Mouse (Mus musculus) liver, embryonic 14.5 days (tissue): ENCODE results near the gene Malrd1. TPM values are rescaled to one million over a fixed set of nuclear protein-coding genes. Genes with fewer than 3 reads are reported as not detected.

Experiments
- ATAC-seq: fragments of 200-750 bp; cut with Nextera tagmentation; 2 replicates; pipeline ENCODE4 v1.8.0; 2017; ENCODE audit warnings: moderate number of reproducible peaks, mild to moderate bottlenecking, moderate library complexity; ENCODE audit not compliant: insufficient read depth
- DNase-seq, 3 experiments: peaks; one replicate each; pipeline ENCODE4 v3.0.0-alpha.2; 2012 to 2013; ENCODE audit warnings: low read depth in 3 of 3, low spot score in 3 of 3
- H3K27ac ChIP-seq: fragments of 300-500 bp; sonication (generic); 2 replicates; pipeline ENCODE4 v1.5.1; 2014; ENCODE audit warnings: moderate library complexity, mild to moderate bottlenecking, control low read depth, inconsistent platforms
- H3K27me3 ChIP-seq: fragments of 300-500 bp; sonication (generic); 2 replicates; pipeline ENCODE4 v1.6.1; 2014; ENCODE audit warnings: mild to moderate bottlenecking, low read length, moderate library complexity; ENCODE audit not compliant: control insufficient read depth, insufficient read depth
- H3K36me3 ChIP-seq: fragments of 300-500 bp; sonication (generic); replicated peaks from 2 replicates; pipeline ENCODE4 v1.6.1; 2014; ENCODE audit warnings: low read depth; ENCODE audit not compliant: control insufficient read depth, insufficient read depth
- H3K4me1 ChIP-seq, 2 experiments: fragments of 200-500 bp in 1 of 2; fragments of 300-500 bp in 1 of 2; sonication (generic) in 1 of 2; replicated peaks; 2 replicates each; pipeline ENCODE4 v1.6.1; 2012 to 2014; ENCODE audit warnings: antibody characterized with exemption in 1 of 2, inconsistent platforms in 1 of 2, low read length in 1 of 2; ENCODE audit not compliant: control insufficient read depth in 2 of 2, insufficient read depth in 2 of 2
- H3K4me2 ChIP-seq: fragments of 300-500 bp; sonication (generic); 2 replicates; pipeline ENCODE4 v1.6.1; 2014; ENCODE audit warnings: low read depth, mild to moderate bottlenecking, control low read depth, moderate library complexity
- H3K4me3 ChIP-seq, 2 experiments: fragments of 200-500 bp in 1 of 2; fragments of 300-500 bp in 1 of 2; sonication (generic) in 1 of 2; 2 replicates each; pipeline ENCODE4 v1.5.1; 2012 to 2014; ENCODE audit warnings: low read depth in 2 of 2, low read length in 2 of 2, mild to moderate bottlenecking in 2 of 2, control low read depth in 1 of 2, inconsistent platforms in 1 of 2, moderate library complexity in 1 of 2; ENCODE audit not compliant: insufficient read depth in 1 of 2
- H3K9ac ChIP-seq: fragments of 300-500 bp; sonication (generic); replicated peaks from 2 replicates; pipeline ENCODE4 v1.6.1; 2014; ENCODE audit warnings: mild to moderate bottlenecking, control low read depth, moderate library complexity
- H3K9me3 ChIP-seq: fragments of 300-500 bp; sonication (generic); 2 replicates; pipeline ENCODE4 v1.6.1; 2016; ENCODE audit warnings: low read length, mixed read lengths; ENCODE audit not compliant: control insufficient read depth
- CTCF ChIP-seq: IDR thresholded peaks from 2 replicates; pipeline ENCODE4 v1.5.1; 2016; ENCODE audit warnings: antibody characterized with exemption, low read depth, control low read depth
- EP300 ChIP-seq: IDR thresholded peaks from 2 replicates; pipeline ENCODE4 v1.6.1; 2016; ENCODE audit warnings: antibody characterized with exemption, low read depth
- WGBS: fragments of 180-500 bp; shearing (Covaris S2); extraction: QIAGEN DNeasy Blood & Tissue Kit; methylation state at CpG from one replicate; pipeline ENCODE4 v1.1.7; 2014; ENCODE audit not compliant: insufficient replicate concordance; 5-methylcytosine and 5-hydroxymethylcytosine counted together
- polyA plus RNA-seq, 2 experiments: library from polyadenylated mRNA; depleted of rRNA in 1 of 2; stranded (reverse) in 1 of 2; unstranded in 1 of 2; fragments of >200 nt; fragmentation: Nextera tagmentation in 1 of 2; extraction: Ambion mirVana in 1 of 2; gene quantifications; 2 replicates each; pipeline versions ENCODE4 v1.2.1 to v1.2.3; 2012 to 2014

The Malrd1 gene
- polyA plus RNA-seq, 2 experiments, result not detected

- Histone ChIP-seq H3K36me3 (no peaks in the 10 kb centered on the region), H3K4me2 (no peak overlapping the region), H3K9ac (no peak overlapping the region), H3K27ac (no peak overlapping the region), H3K4me1 (no peaks in the 10 kb centered on the region), H3K4me3 (no peak overlapping the region), H3K9me3 (no peaks in the 10 kb centered on the region), H3K27me3 (no peaks in the 10 kb centered on the region)
- DNase-seq (no peak), ATAC-seq (no peak)
- no peak for TF ChIP-seq EP300
- TF ChIP-seq CTCF, result no peak
- 45% methylated on average over 1 of the region's 1 CpGs for WGBS
Measured at GRCm38 (mm10) chr2:16228187-16228832, 702.0 kb downstream of the Malrd1 start.

- no peaks in the 10 kb centered on the region for H3K27me3 ChIP-seq
- H3K27ac ChIP-seq, result no peak overlapping the region
- TF ChIP-seq EP300 (no peak), CTCF (no peak)
- H3K36me3 ChIP-seq, result no peaks in the 10 kb centered on the region
- no peaks in the 10 kb centered on the region for H3K9me3 ChIP-seq
- H3K4me2 ChIP-seq, result no peak overlapping the region
- ATAC-seq (no peak), DNase-seq (no peak)
- no peak overlapping the region for H3K4me3 ChIP-seq
- H3K9ac ChIP-seq, result no peak overlapping the region
- 46% methylated on average over 1 of the region's 1 CpGs for WGBS
- H3K4me1 ChIP-seq, result no peaks in the 10 kb centered on the region
Measured at GRCm38 (mm10) chr2:16240861-16241260, 714.6 kb downstream of the Malrd1 start.

GRCm38 (mm10) chr2:16243097-16243496, 716.8 kb downstream of the Malrd1 start:
- Histone ChIP-seq H3K27ac (no peak overlapping the region), H3K9ac (no peak overlapping the region), H3K4me3 (no peak overlapping the region), H3K27me3 (no peaks in the 10 kb centered on the region), H3K9me3 (no peaks in the 10 kb centered on the region), H3K4me2 (no peak overlapping the region), H3K4me1 (no peaks in the 10 kb centered on the region), H3K36me3 (no peaks in the 10 kb centered on the region)
- WGBS, result 55% methylated on average over 2 of the region's 2 CpGs
- TF ChIP-seq CTCF, result no peak
- no peak for TF ChIP-seq EP300
- DNase-seq (no peak), ATAC-seq (no peak)

GRCm38 (mm10) chr2:16248861-16249260, 722.6 kb downstream of the Malrd1 start:
- Histone ChIP-seq H3K27me3 (no peaks in the 10 kb centered on the region), H3K9me3 (no peaks in the 10 kb centered on the region), H3K4me3 (no peak overlapping the region), H3K36me3 (no peaks in the 10 kb centered on the region), H3K4me1 (no peaks in the 10 kb centered on the region), H3K27ac (no peak overlapping the region), H3K9ac (no peak overlapping the region), H3K4me2 (no peak overlapping the region)
- DNase-seq (no peak), ATAC-seq (no peak)
- 28% methylated on average over 3 of the region's 3 CpGs for WGBS
- no peak for TF ChIP-seq CTCF
- no peak for TF ChIP-seq EP300

- Histone ChIP-seq H3K9ac (no peak overlapping the region), H3K27ac (no peak overlapping the region), H3K27me3 (no peaks in the 10 kb centered on the region), H3K36me3 (no peaks in the 10 kb centered on the region), H3K9me3 (no peaks in the 10 kb centered on the region), H3K4me1 (no peaks in the 10 kb centered on the region), H3K4me3 (no peak overlapping the region), H3K4me2 (no peak overlapping the region)
- ATAC-seq, result no peak
- TF ChIP-seq EP300 (no peak), CTCF (no peak)
- DNase-seq, result no peak
- WGBS, result 30% methylated on average over 1 of the region's 1 CpGs
Measured at GRCm38 (mm10) chr2:16252274-16252673, 726.0 kb downstream of the Malrd1 start.
